Mouse (Mus musculus): Measurements from ENCODE around the gene Mettl25. TPM values are rescaled to one million over a fixed set of nuclear protein-coding genes. Genes with fewer than 3 reads are reported as not detected.

Mettl25 gene
- total and polyA plus RNA-seq, 3 experiments = 5.6 to 8.9 TPM; not detected in 1

GRCm38 (mm10) chr10:105714366-105714765, 126.8 kb downstream of the Mettl25 start:
- no peaks in the 10 kb centered on the region for H3K27me3 ChIP-seq (ENCODE audit: control insufficient read depth in 1 of 2, insufficient read depth in 2 of 2, low read length in 2 of 2)
- no peaks in the 10 kb centered on the region for H3K36me3 ChIP-seq (ENCODE audit: control insufficient read depth in 1 of 2, insufficient read depth in 2 of 2, low read length in 2 of 2)
- H3K9ac ChIP-seq (ENCODE audit: control insufficient read depth, low read depth, low read length, poor library complexity, severe bottlenecking) = no peak overlapping the region
- no peak overlapping the region for H3K27ac ChIP-seq (ENCODE audit: control insufficient read depth, low read depth, low read length)
- H3K79me2 ChIP-seq (ENCODE audit: control insufficient read depth, insufficient read depth, low read length, poor library complexity) = no peaks in the 10 kb centered on the region
- TF ChIP-seq NELFE (IDR thresholded peaks at IDR 0.05; ENCODE audit: low read depth, low read length) (no peak), MAFK (IDR thresholded peaks at IDR 0.05; ENCODE audit: borderline replicate concordance, low read depth, low read length) (no peak), KAT2A (conservative IDR thresholded peaks at IDR 0.05; ENCODE audit: low read depth, low read length) (no peak), BHLHE40 (IDR thresholded peaks at IDR 0.05; ENCODE audit: borderline replicate concordance, low read depth, low read length) (no peak), USF1 (IDR thresholded peaks at IDR 0.05; ENCODE audit: low read depth, low read length) (no peak), MYC (IDR thresholded peaks at IDR 0.05; ENCODE audit: low read depth, low read length) (no peak), RAD21 (IDR thresholded peaks at IDR 0.05; ENCODE audit: low read depth, low read length) (no peak), TCF12 (IDR thresholded peaks at IDR 0.05; ENCODE audit: low read depth, low read length) (no peak), UBTF (IDR thresholded peaks at IDR 0.05; ENCODE audit: borderline replicate concordance, insufficient read depth, low read depth, low read length) (no peak), E2F4 (IDR thresholded peaks at IDR 0.05; ENCODE audit: borderline replicate concordance, low read depth, low read length) (no peak), SIN3A (IDR thresholded peaks at IDR 0.05; ENCODE audit: low read length) (no peak), RCOR1 (IDR thresholded peaks at IDR 0.05; ENCODE audit: low read depth, low read length) (no peak), GATA1 (IDR thresholded peaks at IDR 0.05; ENCODE audit: low read depth, low read length) (no peak), HCFC1 (IDR thresholded peaks at IDR 0.05; ENCODE audit: low read depth, low read length) (no peak), TBP (IDR thresholded peaks at IDR 0.05; ENCODE audit: low read depth, low read length) (no peak), TAL1 (IDR thresholded peaks at IDR 0.05; ENCODE audit: low read length) (no peak), ELF1 (IDR thresholded peaks at IDR 0.05; ENCODE audit: low read depth, low read length) (no peak)
- H3K9me3 ChIP-seq (replicated peaks; ENCODE audit: insufficient read depth, low read length) = no peaks in the 10 kb centered on the region
- H3K4me1 ChIP-seq (ENCODE audit: control insufficient read depth in 1 of 2, insufficient read depth in 2 of 2, low read length in 2 of 2) = no peaks in the 10 kb centered on the region
- H3K4me3 ChIP-seq (ENCODE audit: control insufficient read depth in 1 of 2, insufficient read depth in 1 of 2, low read depth in 2 of 2, low read length in 2 of 2) = no peak overlapping the region
- no peak for DNase-seq (ENCODE audit: low read depth, low spot score)

- Histone ChIP-seq H3K79me2 (ENCODE audit: control insufficient read depth, insufficient read depth, low read length, poor library complexity) (no peaks in the 10 kb centered on the region), H3K4me1 (ENCODE audit: control insufficient read depth in 1 of 2, insufficient read depth in 2 of 2, low read length in 2 of 2) (no peaks in the 10 kb centered on the region), H3K9me3 (replicated peaks; ENCODE audit: insufficient read depth, low read length) (no peaks in the 10 kb centered on the region), H3K27ac (ENCODE audit: control insufficient read depth, low read depth, low read length) (no peak overlapping the region), H3K9ac (ENCODE audit: control insufficient read depth, low read depth, low read length, poor library complexity, severe bottlenecking) (no peak overlapping the region), H3K4me3 (ENCODE audit: control insufficient read depth in 1 of 2, insufficient read depth in 1 of 2, low read depth in 2 of 2, low read length in 2 of 2) (no peak overlapping the region), H3K27me3 (ENCODE audit: control insufficient read depth in 1 of 2, insufficient read depth in 2 of 2, low read length in 2 of 2) (no peaks in the 10 kb centered on the region), H3K36me3 (ENCODE audit: control insufficient read depth in 1 of 2, insufficient read depth in 2 of 2, low read length in 2 of 2) (no peaks in the 10 kb centered on the region)
- no peak for TF ChIP-seq MAFK (IDR thresholded peaks at IDR 0.05; ENCODE audit: borderline replicate concordance, low read depth, low read length)
- no peak for TF ChIP-seq GABPA (IDR thresholded peaks at IDR 0.05; ENCODE audit: low read depth, low read length)
- TF ChIP-seq ZKSCAN1 (IDR thresholded peaks at IDR 0.05; ENCODE audit: low read depth, low read length) = no peak
- no peak for TF ChIP-seq MEF2A (IDR thresholded peaks at IDR 0.05; ENCODE audit: extremely low read depth, insufficient replicate concordance, low read depth, low read length, poor library complexity, severe bottlenecking)
- TF ChIP-seq BHLHE40 (IDR thresholded peaks at IDR 0.05; ENCODE audit: borderline replicate concordance, low read depth, low read length) = no peak
- TF ChIP-seq MYB (IDR thresholded peaks at IDR 0.05; ENCODE audit: low read depth, low read length) = no peak
- TF ChIP-seq MAZ (IDR thresholded peaks at IDR 0.05; ENCODE audit: low read depth, low read length) = no peak
- TF ChIP-seq JUND (IDR thresholded peaks at IDR 0.05; ENCODE audit: low read depth, low read length) = no peak
- no peak for TF ChIP-seq CHD1 (IDR thresholded peaks at IDR 0.05; ENCODE audit: low read depth, low read length)
- TF ChIP-seq ZMIZ1 (IDR thresholded peaks at IDR 0.05; ENCODE audit: low read depth, low read length) = no peak
- TF ChIP-seq MYC (IDR thresholded peaks at IDR 0.05; ENCODE audit: low read depth, low read length) = no peak
- TF ChIP-seq NRF1 (IDR thresholded peaks at IDR 0.05; ENCODE audit: insufficient read depth, low read depth, low read length, poor library complexity, severe bottlenecking) = no peak
- TF ChIP-seq ZNF384 (IDR thresholded peaks at IDR 0.05; ENCODE audit: low read depth, low read length) = no peak
- no peak for TF ChIP-seq POLR2AphosphoS5 (IDR thresholded peaks at IDR 0.05; ENCODE audit: borderline replicate concordance, low read depth, low read length)
- no peak for TF ChIP-seq NELFE (IDR thresholded peaks at IDR 0.05; ENCODE audit: low read depth, low read length)
- no peak for TF ChIP-seq TAL1 (IDR thresholded peaks at IDR 0.05; ENCODE audit: low read length)
- TF ChIP-seq UBTF (IDR thresholded peaks at IDR 0.05; ENCODE audit: borderline replicate concordance, insufficient read depth, low read depth, low read length) = no peak
- TF ChIP-seq ETS1 (IDR thresholded peaks at IDR 0.05; ENCODE audit: low read depth, low read length) = no peak
- DNase-seq (ENCODE audit: low read depth, low spot score) = no peak
Observed at GRCm38 (mm10) chr10:105713222-105713621, 128.0 kb downstream of the Mettl25 start.

Data from MEL (cell line).